Mouse (Mus musculus) small intestine, adult 2 months (tissue): Measurements from ENCODE around the gene Tssk3. TPM values are rescaled to one million over a fixed set of nuclear protein-coding genes. Genes with fewer than 3 reads are reported as not detected.

Experiments used
- H3K27ac ChIP-seq: fragments of 200-500 bp; 2 replicates; pipeline ENCODE4 v1.5.1; 2012; ENCODE audit warnings: low read depth, low read length, control low read depth, inconsistent platforms; ENCODE audit not compliant: insufficient read depth
- H3K27me3 ChIP-seq: fragments of 200-500 bp; 2 replicates; pipeline ENCODE4 v1.6.1; 2012; ENCODE audit warnings: mild to moderate bottlenecking, moderate library complexity, low read length, inconsistent platforms; ENCODE audit not compliant: control insufficient read depth, insufficient read depth
- H3K36me3 ChIP-seq: fragments of 200-500 bp; 2 replicates; pipeline ENCODE4 v1.6.1; 2012; ENCODE audit warnings: mild to moderate bottlenecking, low read length, control low read depth, inconsistent platforms; ENCODE audit not compliant: control insufficient read depth, insufficient read depth
- H3K4me1 ChIP-seq: fragments of 200-500 bp; 2 replicates; pipeline ENCODE4 v1.6.1; 2012; ENCODE audit warnings: low read length, inconsistent platforms, mixed read lengths; ENCODE audit not compliant: control insufficient read depth, insufficient read depth, insufficient read length
- H3K4me3 ChIP-seq: fragments of 200-500 bp; 2 replicates; pipeline ENCODE4 v1.5.1; 2012; ENCODE audit warnings: low read depth, mild to moderate bottlenecking, control low read depth, inconsistent platforms, low read length, moderate library complexity
- CTCF ChIP-seq: fragments of 200-500 bp; IDR thresholded peaks from 2 replicates; pipeline ENCODE4 v1.5.1; 2012; ENCODE audit warnings: low read depth, mild to moderate bottlenecking, control low read depth, inconsistent platforms, low read length, moderate library complexity, mixed read lengths; ENCODE audit not compliant: insufficient replicate concordance, insufficient read length; ENCODE audit errors: extremely low read depth
- POLR2A ChIP-seq: fragments of 200-500 bp; IDR thresholded peaks from 2 replicates; pipeline ENCODE4 v1.6.1; 2012; ENCODE audit warnings: low read depth, mild to moderate bottlenecking, control low read depth, inconsistent platforms, low read length, moderate library complexity
- WGBS: fragments of 180-500 bp; shearing (Covaris S2); methylation state at CpG from one replicate; pipeline ENCODE4 v1.1.7; 2018; 5-methylcytosine and 5-hydroxymethylcytosine counted together
- polyA plus RNA-seq: library from polyadenylated mRNA; depleted of rRNA; stranded (reverse); fragments of >200 nt; gene quantifications from 2 replicates; pipeline ENCODE4 v1.2.3, GENCODE M21; 2012

Gene Tssk3
- polyA plus RNA-seq, 1 experiment, result not detected

DNA sequence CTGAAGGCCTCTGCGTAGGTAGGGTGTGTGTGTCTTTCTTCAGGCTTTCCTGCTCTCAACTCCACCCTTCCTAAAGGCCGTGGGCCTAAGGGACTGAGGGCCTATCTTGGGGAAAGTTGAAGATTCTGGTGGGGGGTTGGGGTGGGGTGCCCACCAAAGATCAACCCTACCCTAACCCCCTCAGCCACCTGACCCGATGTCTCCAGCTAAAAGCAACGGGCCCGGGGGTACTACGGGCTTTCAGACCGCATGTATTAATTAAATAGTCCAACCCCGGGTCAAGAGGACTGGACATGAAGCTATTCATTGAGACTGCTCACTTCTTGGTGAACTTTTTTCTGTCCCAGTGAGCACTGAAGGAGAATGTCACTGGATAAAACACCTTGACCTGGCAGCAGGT is 9.2 kb upstream of the Tssk3 start:
- H3K27ac ChIP-seq, result peak overlapping the region; percentile 83; the same call in 1 of the 2 replicates
- WGBS, result 84% methylated on average over 8 of the region's 8 CpGs
- TF ChIP-seq POLR2A, result no peak
- no peak for TF ChIP-seq CTCF
- no peaks in the 10 kb centered on the region for H3K36me3 ChIP-seq
- H3K4me3 ChIP-seq, result peak overlapping the region; percentile 77
- no peaks in the 10 kb centered on the region for H3K27me3 ChIP-seq
- H3K4me1 ChIP-seq, result peaks cover 28% of the 10 kb centered on the region

DNA sequence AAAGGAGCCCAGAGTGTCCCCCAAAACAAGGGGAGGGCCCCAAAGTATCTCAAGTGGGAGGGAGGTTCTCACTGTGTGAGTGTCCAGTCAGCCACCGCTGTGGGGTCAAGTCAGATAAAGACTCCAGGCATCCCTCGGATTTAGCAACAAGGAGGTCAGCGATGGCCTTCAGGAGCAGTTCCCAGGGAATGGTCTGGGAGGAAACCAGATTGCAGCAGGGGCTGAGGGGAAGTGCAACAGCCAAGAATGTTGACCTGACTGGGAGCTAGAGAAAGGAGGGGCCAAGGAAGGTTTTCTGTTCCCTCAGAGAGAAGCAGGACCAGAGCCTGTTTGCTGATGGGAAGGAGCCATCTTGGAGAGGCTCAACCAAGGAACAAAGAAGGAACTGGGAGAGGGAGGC is 8.1 kb upstream of the Tssk3 start:
- Histone ChIP-seq H3K4me3 (no peak overlapping the region), H3K27ac (no peak overlapping the region), H3K4me1 (peaks cover 23% of the 10 kb centered on the region), H3K27me3 (no peaks in the 10 kb centered on the region), H3K36me3 (no peaks in the 10 kb centered on the region)
- TF ChIP-seq POLR2A (no peak), CTCF (no peak)
- WGBS, result 76% methylated on average over 3 of the region's 3 CpGs

DNA sequence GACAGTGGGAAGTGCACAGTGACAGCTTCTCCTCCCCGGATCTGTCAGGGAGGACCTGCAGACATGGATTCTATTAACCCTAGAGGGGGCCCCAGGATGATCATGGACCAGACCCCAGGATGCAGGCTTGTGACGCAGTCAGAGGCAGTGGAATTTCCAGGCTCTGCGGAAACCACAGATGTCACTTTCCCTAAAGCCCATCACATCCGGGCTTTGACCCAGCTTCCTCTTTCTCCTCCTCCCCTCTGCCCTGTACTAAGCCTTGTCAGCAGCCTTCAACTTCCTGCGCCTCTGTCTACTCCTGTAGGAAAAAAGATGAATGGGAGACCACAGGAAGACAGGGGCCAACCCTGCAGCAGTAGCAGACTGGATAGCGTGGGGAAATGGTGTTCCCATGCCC is 5.8 kb upstream of the Tssk3 start:
- Histone ChIP-seq H3K27ac (peak overlapping the region; percentile 22; the same call in 1 of the 2 replicates), H3K4me3 (0 out of 2 replicates have a peak overlapping the region, but pooled peaks have one; percentile 4), H3K36me3 (no peaks in the 10 kb centered on the region), H3K27me3 (0 out of 2 replicates have a peak, but pooled peaks cover 1% of the 10 kb centered on the region), H3K4me1 (peaks cover 9% of the 10 kb centered on the region)
- WGBS, result 44% methylated on average over 6 of the region's 6 CpGs
- TF ChIP-seq CTCF, result no peak
- TF ChIP-seq POLR2A, result no peak

DNA sequence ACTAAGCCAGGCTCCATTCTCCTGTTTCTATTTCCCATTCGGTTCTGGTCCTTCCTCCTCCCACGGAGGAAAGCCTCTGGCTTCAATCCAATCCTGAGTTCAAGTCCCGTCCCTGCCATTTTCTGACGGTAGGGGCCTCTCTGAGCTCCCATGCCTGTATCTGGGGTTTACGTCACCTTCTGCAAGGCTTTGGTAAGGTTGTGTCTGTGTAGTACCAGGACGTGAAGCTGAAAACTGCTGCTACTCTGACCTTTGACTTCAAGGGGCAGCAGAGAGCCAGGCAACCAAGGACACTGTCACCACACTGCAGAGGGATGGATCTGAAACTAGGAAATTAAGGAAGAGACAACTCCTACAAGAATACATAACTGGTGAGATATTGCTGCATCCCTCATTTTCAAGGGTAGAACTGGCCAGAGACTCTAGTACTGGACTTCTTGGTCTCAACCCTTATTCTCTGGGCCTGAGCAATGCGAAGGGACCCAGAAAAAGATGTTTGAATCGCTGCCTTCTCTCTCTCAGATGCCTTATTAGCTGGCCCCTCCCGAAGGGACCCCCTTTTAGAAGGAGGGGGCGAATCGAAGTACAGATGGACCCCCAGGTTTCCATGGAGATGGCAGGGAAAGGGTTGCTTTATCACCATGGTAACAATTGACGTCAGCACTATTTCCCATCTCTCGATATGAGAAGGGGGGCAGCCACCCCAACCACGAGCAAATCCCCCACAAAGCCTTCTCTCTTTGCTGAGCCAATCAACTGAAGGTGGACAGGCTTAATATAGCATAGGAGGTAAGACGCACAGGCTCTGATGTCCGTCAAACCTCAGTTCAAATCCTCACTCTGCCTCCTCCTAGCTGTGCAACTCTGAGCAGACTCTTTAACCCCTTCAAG is 5.1 kb upstream of the Tssk3 start:
- no peaks in the 10 kb centered on the region for H3K36me3 ChIP-seq
- peak; percentile 19; the same call in 1 of the 2 replicates for TF ChIP-seq CTCF
- no peak for TF ChIP-seq POLR2A
- 0 out of 2 replicates have a peak, but pooled peaks cover 6% of the 10 kb centered on the region for H3K27me3 ChIP-seq
- H3K27ac ChIP-seq, result peak overlapping the region; percentile 22; the same call in 1 of the 2 replicates
- no peak overlapping the region for H3K4me3 ChIP-seq
- H3K4me1 ChIP-seq, result peaks cover 11% of the 10 kb centered on the region
- WGBS, result 32% methylated on average over 16 of the region's 16 CpGs

DNA sequence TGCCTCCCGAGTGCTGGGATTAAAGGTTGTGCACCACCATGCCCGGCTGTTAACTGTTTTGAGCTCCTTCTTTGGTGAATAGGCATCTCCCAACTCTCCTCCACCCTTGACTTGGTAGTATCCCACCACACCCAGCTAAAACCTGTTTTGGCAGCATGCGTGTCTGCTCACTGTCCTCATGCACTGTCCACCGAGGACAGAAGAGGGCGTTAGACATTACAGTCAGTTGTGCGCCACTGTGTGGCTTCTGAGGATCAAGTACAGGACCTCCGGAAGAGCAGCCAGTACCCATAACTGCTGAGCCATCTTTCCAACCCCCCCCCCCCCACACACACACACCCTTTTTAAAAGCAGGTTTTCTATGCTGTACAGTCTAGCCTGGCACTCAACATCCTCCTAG is 3.9 kb upstream of the Tssk3 start:
- no peaks in the 10 kb centered on the region for H3K36me3 ChIP-seq
- H3K4me3 ChIP-seq, result no peak overlapping the region
- H3K4me1 ChIP-seq, result peaks cover 11% of the 10 kb centered on the region
- 66% methylated on average over 7 of the region's 7 CpGs for WGBS
- no peak overlapping the region for H3K27ac ChIP-seq
- no peak for TF ChIP-seq POLR2A
- TF ChIP-seq CTCF, result no peak
- H3K27me3 ChIP-seq, result 0 out of 2 replicates have a peak, but pooled peaks cover 6% of the 10 kb centered on the region

DNA sequence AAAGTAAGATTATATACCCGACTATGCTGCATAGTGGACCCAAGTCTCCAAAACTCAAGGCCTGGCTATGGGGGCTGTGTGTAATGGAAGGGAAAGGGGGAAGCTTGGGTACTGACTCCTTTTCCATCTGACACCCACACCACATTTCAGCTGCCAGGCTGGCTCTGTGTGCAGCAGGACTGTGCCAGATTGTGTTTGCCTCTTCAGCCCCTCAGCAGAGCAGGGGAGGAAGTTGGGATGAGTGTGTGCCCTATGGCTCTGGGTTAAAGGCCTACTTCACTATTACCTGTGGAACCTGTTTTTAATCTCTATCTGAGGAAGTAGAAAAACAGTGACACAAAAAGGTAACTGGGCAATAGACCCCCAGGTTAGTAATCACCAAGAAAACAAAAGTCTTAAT is 9.7 kb downstream of the Tssk3 start:
- no peaks in the 10 kb centered on the region for H3K27me3 ChIP-seq
- H3K4me1 ChIP-seq, result no peaks in the 10 kb centered on the region
- H3K36me3 ChIP-seq, result peaks cover 62% of the 10 kb centered on the region
- H3K27ac ChIP-seq, result no peak overlapping the region
- TF ChIP-seq CTCF (no peak), POLR2A (no peak)
- 65% methylated on average over 1 of the region's 1 CpGs for WGBS
- H3K4me3 ChIP-seq, result no peak overlapping the region

DNA sequence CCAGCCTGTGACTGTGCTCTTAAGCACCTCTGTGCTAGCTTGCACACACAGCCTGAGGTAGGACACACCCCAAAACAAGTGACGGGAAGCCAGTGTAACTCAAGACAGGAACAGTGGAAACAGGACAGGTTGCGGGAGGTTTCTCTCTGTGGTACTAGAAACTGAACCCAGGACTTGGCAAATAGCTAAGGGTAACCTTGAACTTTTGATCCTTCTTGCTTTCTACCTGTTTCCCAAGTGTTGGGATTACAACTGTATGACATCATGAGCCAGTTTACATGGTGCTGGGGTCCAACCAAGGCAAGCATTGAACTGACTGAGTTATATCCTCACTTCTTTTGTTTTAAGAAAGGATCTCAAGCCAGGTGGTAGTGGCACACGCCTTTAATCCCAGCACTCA is 11.0 kb downstream of the Tssk3 start:
- Histone ChIP-seq H3K27me3 (no peaks in the 10 kb centered on the region), H3K36me3 (peaks cover 57% of the 10 kb centered on the region), H3K27ac (no peak overlapping the region), H3K4me1 (no peaks in the 10 kb centered on the region), H3K4me3 (no peak overlapping the region)
- no peak for TF ChIP-seq CTCF
- TF ChIP-seq POLR2A, result no peak
- WGBS, result 88% methylated on average over 3 of the region's 3 CpGs
